Mouse (Mus musculus) G1E-ER4 (cell line): Measurements from ENCODE around the gene Itpr1. TPM values are rescaled to one million over a fixed set of nuclear protein-coding genes. Genes with fewer than 3 reads are reported as not detected.

ENCODE experiments used
- GATA1 ChIP-seq: IDR thresholded peaks from one replicate; pipeline ENCODE4 v1.8.0; 2012; ENCODE audit warnings: low read length, inconsistent platforms
- polyA plus RNA-seq: library from polyadenylated mRNA; stranded (reverse); fragments of >175 nt; gene quantifications from 2 replicates; pipeline ENCODE4 v1.2.3, GENCODE M21; 2012

Itpr1 gene
- 6.0 and 7.4 TPM in 2 replicates for polyA plus RNA-seq

GRCm38 (mm10) chr6:108212881-108213295, at the start of gene Itpr1:
Itpr1 (plus strand) TSS chr6:108213096.
- no peak for TF ChIP-seq GATA1

- TF ChIP-seq GATA1 = no peak
These were observed 48.0 kb upstream of the Itpr1 start for GRCm38 (mm10) chr6:108164935-108165334.

GRCm38 (mm10) chr6:108165598-108165997, 47.3 kb upstream of the Itpr1 start:
- TF ChIP-seq GATA1 = no peak

- TF ChIP-seq GATA1 = no peak
These were observed 44.8 kb upstream of the Itpr1 start for GRCm38 (mm10) chr6:108167946-108168680.

- TF ChIP-seq GATA1 = no peak
These were observed 44.2 kb upstream of the Itpr1 start for GRCm38 (mm10) chr6:108168723-108169122.

GRCm38 (mm10) chr6:108169466-108169865, 43.4 kb upstream of the Itpr1 start:
- no peak for TF ChIP-seq GATA1

GRCm38 (mm10) chr6:108172219-108172618, 40.7 kb upstream of the Itpr1 start:
- no peak for TF ChIP-seq GATA1

- TF ChIP-seq GATA1 = no peak
These were observed 38.7 kb upstream of the Itpr1 start for GRCm38 (mm10) chr6:108174181-108174580.

- TF ChIP-seq GATA1 = no peak
These were observed 33.8 kb upstream of the Itpr1 start for GRCm38 (mm10) chr6:108179087-108179486.

- no peak for TF ChIP-seq GATA1
These were observed 27.8 kb upstream of the Itpr1 start, which contains the start of gene Sumf1 for GRCm38 (mm10) chr6:108184847-108185684. Sumf1 (minus strand) TSS chr6:108185582.

GRCm38 (mm10) chr6:108185685-108186009, 27.2 kb upstream of the Itpr1 start:
- TF ChIP-seq GATA1 = no peak

- TF ChIP-seq GATA1 = no peak
These were observed 22.2 kb upstream of the Itpr1 start for GRCm38 (mm10) chr6:108190690-108191089.

- TF ChIP-seq GATA1 = no peak
These were observed 20.3 kb upstream of the Itpr1 start for GRCm38 (mm10) chr6:108192632-108193031.

GRCm38 (mm10) chr6:108196665-108197064, 16.2 kb upstream of the Itpr1 start:
- no peak for TF ChIP-seq GATA1

- TF ChIP-seq GATA1 = no peak
These were observed 15.8 kb upstream of the Itpr1 start for GRCm38 (mm10) chr6:108197117-108197516.

- TF ChIP-seq GATA1 = no peak
These were observed 14.6 kb upstream of the Itpr1 start for GRCm38 (mm10) chr6:108198286-108198685.

GRCm38 (mm10) chr6:108204322-108204721, 8.6 kb upstream of the Itpr1 start:
- no peak for TF ChIP-seq GATA1

- TF ChIP-seq GATA1 = no peak
These were observed 6.8 kb upstream of the Itpr1 start for GRCm38 (mm10) chr6:108206145-108206544.
